Mouse (Mus musculus) embryonic facial prominence, embryonic 11.5 days (tissue): ENCODE data around the gene Cab39. TPM values are rescaled to one million over a fixed set of nuclear protein-coding genes. Genes with fewer than 3 reads are reported as not detected.
A peak's percentile ranks its signal among the peaks of the same experiment; 100 is the strongest.

Experiments
- ATAC-seq: fragments of 200-750 bp; cut with Nextera tagmentation; replicated peaks from 2 replicates; pipeline ENCODE4 v1.8.0; 2017; ENCODE audit warnings: low read depth; ENCODE audit not compliant: insufficient number of reproducible peaks, low FRiP score, low TSS enrichment
- DNase-seq: peaks from one replicate; pipeline ENCODE4 v3.0.0-alpha.2; 2015; ENCODE audit warnings: low spot score
- H3K27ac ChIP-seq: fragments of 300-500 bp; sonication (generic); replicated peaks from 2 replicates; pipeline ENCODE4 v1.5.1; 2014; ENCODE audit warnings: mild to moderate bottlenecking, low read depth, low read length, control low read depth
- H3K27me3 ChIP-seq: fragments of 300-500 bp; sonication (generic); 2 replicates; pipeline ENCODE4 v1.6.1; 2014; ENCODE audit warnings: mild to moderate bottlenecking, low read length, moderate library complexity, mixed read lengths; ENCODE audit not compliant: control insufficient read depth, insufficient read depth
- H3K36me3 ChIP-seq: fragments of 300-500 bp; sonication (generic); replicated peaks from 2 replicates; pipeline ENCODE4 v1.6.1; 2014; ENCODE audit warnings: low read depth, mild to moderate bottlenecking, low read length, moderate library complexity, mixed read lengths; ENCODE audit not compliant: control insufficient read depth, insufficient read depth
- H3K4me1 ChIP-seq: fragments of 300-500 bp; sonication (generic); 2 replicates; pipeline ENCODE4 v1.6.1; 2014; ENCODE audit warnings: low read length, mixed read lengths; ENCODE audit not compliant: control insufficient read depth, insufficient read depth
- H3K4me2 ChIP-seq: fragments of 300-500 bp; sonication (generic); 2 replicates; pipeline ENCODE4 v1.6.1; 2014; ENCODE audit warnings: low read depth, mild to moderate bottlenecking, control low read depth, low read length, moderate library complexity
- H3K4me3 ChIP-seq: fragments of 300-500 bp; sonication (generic); 2 replicates; pipeline ENCODE4 v1.5.1; 2014; ENCODE audit warnings: low read depth, low read length, control low read depth
- H3K9ac ChIP-seq: fragments of 300-500 bp; sonication (generic); replicated peaks from 2 replicates; pipeline ENCODE4 v1.6.1; 2014; ENCODE audit warnings: mild to moderate bottlenecking, control low read depth, low read length
- H3K9me3 ChIP-seq: fragments of 300-500 bp; sonication (generic); replicated peaks from 2 replicates; pipeline ENCODE4 v1.6.1; 2016; ENCODE audit warnings: mild to moderate bottlenecking, low read length, inconsistent platforms, mixed read lengths; ENCODE audit not compliant: control insufficient read depth
- WGBS: fragments of 180-500 bp; shearing (Covaris S2); extraction: QIAGEN DNeasy Blood & Tissue Kit; methylation state at CpG from one replicate; pipeline ENCODE4 v1.1.7; 2014; 5-methylcytosine and 5-hydroxymethylcytosine counted together
- polyA plus RNA-seq: library from polyadenylated mRNA; unstranded; fragments of >200 nt; fragmentation: Nextera tagmentation; extraction: Ambion mirVana; gene quantifications from 2 replicates; pipeline ENCODE4 v1.2.1, GENCODE M21; 2014

The Cab39 gene
- polyA plus RNA-seq, 1 experiment from 2014 or later: 61.5 TPM

DNA sequence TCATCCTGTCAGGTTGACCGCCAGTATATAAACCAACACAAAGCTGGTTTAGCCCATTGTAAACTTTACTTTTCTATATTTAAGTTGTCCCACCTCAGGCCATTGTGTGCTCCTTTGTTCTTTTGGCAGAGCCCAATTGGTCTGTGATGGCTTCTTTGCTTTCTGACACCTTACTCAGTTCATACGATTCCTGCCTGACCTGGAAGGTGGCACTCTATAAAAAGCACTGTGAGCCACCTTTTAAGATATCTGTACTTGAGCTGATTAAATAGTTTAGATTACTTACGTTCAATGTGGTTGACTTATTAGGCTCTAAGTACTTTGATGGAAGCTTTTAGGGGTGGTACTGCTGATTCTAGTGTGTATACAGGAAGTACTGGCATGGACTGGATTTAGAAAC is 46.1 kb downstream of the Cab39 start:
- Histone ChIP-seq H3K4me1 (no peaks in the 10 kb centered on the region), H3K27ac (no peak overlapping the region), H3K4me3 (no peak overlapping the region), H3K9me3 (no peaks in the 10 kb centered on the region), H3K36me3 (peaks cover 2% of the 10 kb centered on the region; the same call in 1 of the 2 replicates), H3K27me3 (no peaks in the 10 kb centered on the region), H3K4me2 (no peak overlapping the region), H3K9ac (no peak overlapping the region)
- ATAC-seq (no peak), DNase-seq (no peak)
- 87% methylated on average over 3 of the region's 3 CpGs for WGBS

DNA sequence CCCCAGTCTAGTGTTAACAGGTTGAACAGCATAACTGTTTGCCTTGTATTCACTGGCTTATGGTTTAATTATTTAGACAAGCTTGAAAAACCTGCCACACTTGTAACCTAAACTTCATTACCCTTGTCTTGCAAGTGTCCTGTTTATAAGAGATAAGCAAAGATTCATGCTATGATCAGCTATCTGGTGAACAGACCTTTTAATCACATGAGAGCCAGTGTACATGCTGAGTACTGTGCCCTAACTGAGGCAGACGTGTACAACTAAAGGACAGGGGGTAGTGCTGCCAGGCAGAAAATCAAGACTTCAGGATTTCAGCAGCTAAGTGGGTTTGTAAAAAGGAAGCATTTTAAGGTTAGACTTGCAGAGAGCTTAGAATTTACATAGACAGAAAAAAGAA is 46.5 kb downstream of the Cab39 start:
- peaks cover 2% of the 10 kb centered on the region; the same call in 1 of the 2 replicates for H3K36me3 ChIP-seq
- H3K9ac ChIP-seq: no peak overlapping the region
- no peak overlapping the region for H3K4me2 ChIP-seq
- no peaks in the 10 kb centered on the region for H3K9me3 ChIP-seq
- WGBS: 88% methylated on average over 1 of the region's 1 CpGs
- H3K27ac ChIP-seq: no peak overlapping the region
- H3K4me1 ChIP-seq: no peaks in the 10 kb centered on the region
- ATAC-seq: no peak
- H3K4me3 ChIP-seq: no peak overlapping the region
- DNase-seq: no peak
- no peaks in the 10 kb centered on the region for H3K27me3 ChIP-seq

DNA sequence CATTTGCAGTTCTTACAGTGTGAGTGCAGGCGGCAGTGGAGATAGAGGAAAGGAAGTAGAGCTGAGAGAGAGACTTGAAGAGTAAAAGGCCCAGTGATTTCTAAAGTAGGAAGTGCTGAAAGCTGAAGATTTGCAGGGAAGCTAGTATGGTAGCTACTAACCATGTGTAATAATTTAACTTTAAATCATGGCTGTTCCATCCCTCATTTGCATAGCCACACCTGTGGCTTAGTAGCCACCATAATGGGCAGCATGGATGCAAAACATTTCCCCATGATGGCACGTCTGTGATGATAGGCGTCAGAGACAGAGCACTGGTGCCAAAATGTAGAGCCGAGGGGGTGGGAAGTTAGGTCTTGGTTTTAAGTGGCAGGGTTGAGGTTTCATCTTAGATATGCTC is 47.2 kb downstream of the Cab39 start:
- no peak for DNase-seq
- no peaks in the 10 kb centered on the region for H3K27me3 ChIP-seq
- H3K4me3 ChIP-seq: no peak overlapping the region
- H3K9me3 ChIP-seq: no peaks in the 10 kb centered on the region
- no peak overlapping the region for H3K4me2 ChIP-seq
- no peak overlapping the region for H3K27ac ChIP-seq
- no peak for ATAC-seq
- 89% methylated on average over 4 of the region's 4 CpGs for WGBS
- no peaks in the 10 kb centered on the region for H3K4me1 ChIP-seq
- H3K9ac ChIP-seq: no peak overlapping the region
- H3K36me3 ChIP-seq: peaks cover 2% of the 10 kb centered on the region; the same call in 1 of the 2 replicates

- no peak overlapping the region for H3K4me2 ChIP-seq
- H3K27ac ChIP-seq: no peak overlapping the region
- peak; percentile 61 for DNase-seq
- no peaks in the 10 kb centered on the region for H3K4me1 ChIP-seq
- ATAC-seq: no peak
- H3K27me3 ChIP-seq: no peaks in the 10 kb centered on the region
- no peak overlapping the region for H3K4me3 ChIP-seq
- peaks cover 2% of the 10 kb centered on the region; the same call in 1 of the 2 replicates for H3K36me3 ChIP-seq
- H3K9me3 ChIP-seq: no peaks in the 10 kb centered on the region
- H3K9ac ChIP-seq: no peak overlapping the region
Measured at GRCm38 (mm10) chr1:85842251-85842650, 49.0 kb downstream of the Cab39 start.

GRCm38 (mm10) chr1:85843291-85843863 is 50.1 kb downstream of the Cab39 start:
- H3K4me1 ChIP-seq: no peaks in the 10 kb centered on the region
- H3K9me3 ChIP-seq: no peaks in the 10 kb centered on the region
- no peaks in the 10 kb centered on the region for H3K27me3 ChIP-seq
- no peaks in the 10 kb centered on the region for H3K36me3 ChIP-seq
- DNase-seq (no peak), ATAC-seq (no peak)
- no peak overlapping the region for H3K27ac ChIP-seq
- WGBS: 95% methylated on average over 4 of the region's 4 CpGs
- no peak overlapping the region for H3K9ac ChIP-seq
- H3K4me2 ChIP-seq: no peak overlapping the region
- H3K4me3 ChIP-seq: no peak overlapping the region

GRCm38 (mm10) chr1:85844981-85845380 is 51.7 kb downstream of the Cab39 start:
- ATAC-seq (no peak), DNase-seq (no peak)
- Histone ChIP-seq H3K9ac (no peak overlapping the region), H3K4me1 (no peaks in the 10 kb centered on the region), H3K27me3 (no peaks in the 10 kb centered on the region), H3K9me3 (no peaks in the 10 kb centered on the region), H3K4me3 (no peak overlapping the region), H3K36me3 (no peaks in the 10 kb centered on the region), H3K27ac (no peak overlapping the region), H3K4me2 (no peak overlapping the region)
- WGBS: 82% methylated on average over 6 of the region's 6 CpGs

DNA sequence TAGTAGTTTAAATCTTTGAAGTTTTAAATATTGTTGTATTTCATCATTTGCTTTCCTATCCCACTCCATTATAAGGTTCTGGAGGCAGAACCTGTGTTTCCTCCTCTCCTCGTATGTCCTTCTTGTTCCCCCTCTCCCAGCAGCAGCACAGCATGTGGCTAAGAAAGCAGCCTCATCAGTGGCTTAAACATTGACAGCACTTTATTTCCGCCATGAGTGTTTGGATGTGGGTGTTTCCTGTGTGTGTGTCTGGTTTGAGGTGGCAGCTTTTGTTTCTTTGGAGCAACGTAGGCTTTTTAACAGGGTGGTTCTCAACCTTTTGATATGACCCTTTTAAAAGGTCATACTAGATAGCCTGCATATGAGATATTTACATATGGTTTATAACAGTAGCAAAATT is 52.2 kb downstream of the Cab39 start:
- no peaks in the 10 kb centered on the region for H3K36me3 ChIP-seq
- no peak for DNase-seq
- H3K4me3 ChIP-seq: no peak overlapping the region
- ATAC-seq: no peak
- no peak overlapping the region for H3K4me2 ChIP-seq
- no peaks in the 10 kb centered on the region for H3K27me3 ChIP-seq
- no peaks in the 10 kb centered on the region for H3K9me3 ChIP-seq
- 75% methylated on average over 3 of the region's 3 CpGs for WGBS
- no peak overlapping the region for H3K9ac ChIP-seq
- H3K27ac ChIP-seq: no peak overlapping the region
- no peaks in the 10 kb centered on the region for H3K4me1 ChIP-seq

- Histone ChIP-seq H3K9ac (no peak overlapping the region), H3K9me3 (no peaks in the 10 kb centered on the region), H3K4me1 (no peaks in the 10 kb centered on the region), H3K27me3 (no peaks in the 10 kb centered on the region), H3K4me3 (no peak overlapping the region), H3K36me3 (no peaks in the 10 kb centered on the region), H3K27ac (no peak overlapping the region), H3K4me2 (no peak overlapping the region)
- no peak for DNase-seq
- no peak for ATAC-seq
- whole genome bisulfite sequencing: 89% methylated on average over 14 of the region's 14 CpGs
Measured at GRCm38 (mm10) chr1:85849016-85849415, 55.8 kb downstream of the Cab39 start.
